Mouse (Mus musculus) kidney, postnatal 14 days (tissue): ENCODE results near the gene Mybpc3.

Experiments used
- DNase-seq: peaks from one replicate; pipeline ENCODE4 v3.0.0; 2022; ENCODE audit warnings: mixed read lengths

Gene Mybpc3

DNA sequence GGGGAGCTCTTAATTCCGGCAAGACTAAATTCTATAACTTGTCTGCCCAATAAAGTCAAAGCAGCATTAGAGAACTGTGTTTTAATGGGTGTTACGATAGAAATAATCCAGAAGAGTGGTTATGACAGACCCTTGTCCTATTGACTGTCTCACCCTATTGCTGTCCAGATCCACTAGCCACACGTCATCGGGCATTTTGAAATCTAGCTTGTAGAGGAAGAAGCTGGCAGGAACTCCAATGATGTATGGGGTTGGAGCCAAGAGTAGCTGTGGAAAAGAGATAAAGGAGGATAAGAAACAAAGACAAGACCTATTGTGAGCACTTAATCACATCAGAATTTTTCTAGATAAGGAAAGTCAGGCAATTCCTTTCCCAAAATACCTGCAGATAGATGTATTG lies 57.5 kb downstream of the Mybpc3 start:
- DNase-seq, result no peak

DNA sequence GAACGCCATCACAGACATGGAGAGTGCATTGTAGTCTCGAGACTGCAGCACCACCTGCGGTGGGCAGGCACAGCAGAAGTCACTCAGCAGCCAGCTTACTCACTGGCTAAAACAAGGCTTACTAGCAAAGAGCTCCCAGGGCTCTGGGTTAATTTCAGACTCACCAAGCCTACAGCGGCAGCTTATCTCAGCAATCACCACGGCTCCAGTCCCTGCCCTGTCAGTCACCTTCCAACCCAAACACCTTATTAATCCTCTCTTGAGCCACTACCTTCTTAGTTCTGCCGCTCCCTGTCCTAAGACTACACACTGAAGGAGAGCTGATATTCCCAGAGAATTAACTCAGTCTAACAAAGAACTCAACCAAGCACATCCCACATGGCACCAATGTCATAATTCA lies 58.3 kb downstream of the Mybpc3 start:
- no peak for DNase-seq

DNA sequence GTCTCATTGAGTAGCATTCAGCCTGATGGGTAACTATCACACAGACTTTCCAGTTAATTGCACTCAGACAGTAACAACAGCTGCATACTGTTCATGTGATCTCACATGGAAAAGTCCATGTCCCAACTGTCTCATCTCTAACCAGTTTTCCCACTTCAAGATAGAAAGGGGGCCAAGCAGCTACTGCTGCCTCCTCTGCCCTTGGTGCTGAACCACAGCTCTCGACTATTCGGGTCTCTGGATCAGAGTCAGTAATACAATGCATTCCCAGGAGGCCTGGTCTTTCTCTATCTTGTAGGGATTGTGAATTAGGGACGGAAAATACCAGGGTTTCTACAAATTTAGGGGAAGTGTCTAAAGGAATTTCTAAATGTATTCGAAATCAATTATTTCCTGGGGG lies 61.9 kb downstream of the Mybpc3 start:
- no peak for DNase-seq

DNA sequence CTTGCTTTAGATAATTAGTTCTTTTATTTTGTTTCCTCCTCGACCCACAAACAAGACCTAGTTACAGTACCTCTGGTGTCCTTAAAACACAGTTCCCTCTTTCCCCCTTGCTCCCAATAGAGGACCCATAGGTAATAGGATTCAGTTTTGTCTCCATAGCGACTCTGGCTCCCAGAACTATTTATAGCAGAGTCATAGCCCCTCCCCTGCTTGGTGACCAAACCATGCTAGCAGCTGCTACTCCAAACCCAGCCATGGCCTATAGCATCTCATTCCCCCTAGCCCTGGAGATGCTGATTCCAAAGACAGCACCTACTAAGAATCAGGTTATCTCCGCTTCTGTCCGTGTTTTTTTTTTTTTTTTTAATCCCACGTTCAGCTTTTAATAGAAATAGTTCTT lies 62.8 kb downstream of the Mybpc3 start:
- no peak for DNase-seq

DNA sequence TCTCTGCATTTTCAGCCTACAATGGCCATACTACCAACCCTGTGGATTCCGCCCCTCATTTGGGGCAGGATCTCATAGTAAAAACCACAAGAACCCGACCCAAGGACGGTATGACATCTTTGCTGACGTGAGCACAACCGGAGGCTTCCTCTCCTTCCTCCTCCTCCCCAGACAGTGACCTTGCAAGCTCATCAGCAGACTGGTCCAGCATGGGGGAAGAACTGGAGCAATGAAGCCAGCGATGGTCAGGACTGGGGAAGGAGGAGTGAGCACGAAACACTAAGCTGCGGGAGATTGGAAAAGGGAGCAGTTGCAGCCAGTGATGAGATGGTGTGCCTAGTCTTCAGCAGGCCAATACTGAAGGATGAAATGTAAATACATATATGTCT lies 64.1 kb downstream of the Mybpc3 start:
- DNase-seq, result no peak

DNA sequence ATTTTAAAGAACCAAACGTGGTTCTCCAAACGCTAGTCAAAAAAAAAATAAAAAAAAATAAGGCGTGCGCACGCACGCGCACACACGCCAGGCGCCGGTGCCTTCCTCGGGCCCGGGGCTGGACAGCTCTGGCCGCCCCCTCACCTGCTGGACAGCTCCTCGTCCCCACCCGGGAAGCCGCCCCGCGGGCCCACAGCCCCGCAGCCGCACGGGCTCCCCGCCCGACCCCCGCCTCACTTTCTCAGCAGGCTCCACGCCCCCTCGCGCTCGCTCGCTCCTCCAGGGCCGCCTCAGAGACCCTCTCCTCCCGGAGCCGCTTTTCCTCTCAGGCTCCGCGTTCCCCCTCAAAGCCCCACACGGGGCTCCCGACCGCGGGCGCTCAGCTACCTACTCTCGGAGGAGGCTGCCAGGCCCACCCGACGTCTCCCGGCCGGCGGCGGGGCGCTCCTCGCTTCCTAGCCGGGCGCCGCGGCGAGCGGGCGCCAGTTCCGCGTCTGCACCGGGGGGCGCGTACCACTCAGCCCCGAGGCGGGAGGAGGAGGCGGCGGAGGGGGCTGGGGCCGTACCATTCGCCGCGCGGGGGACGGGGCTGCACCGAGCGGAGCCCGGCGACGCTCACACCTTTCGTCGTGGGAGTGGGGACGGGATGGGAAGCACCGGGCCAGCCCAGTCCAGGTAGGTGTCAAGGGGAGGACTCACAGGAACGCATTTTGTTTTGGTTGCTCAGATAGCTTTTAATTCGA lies 64.6 kb downstream of the Mybpc3 start:
- DNase-seq, result peak; percentile 84

DNA sequence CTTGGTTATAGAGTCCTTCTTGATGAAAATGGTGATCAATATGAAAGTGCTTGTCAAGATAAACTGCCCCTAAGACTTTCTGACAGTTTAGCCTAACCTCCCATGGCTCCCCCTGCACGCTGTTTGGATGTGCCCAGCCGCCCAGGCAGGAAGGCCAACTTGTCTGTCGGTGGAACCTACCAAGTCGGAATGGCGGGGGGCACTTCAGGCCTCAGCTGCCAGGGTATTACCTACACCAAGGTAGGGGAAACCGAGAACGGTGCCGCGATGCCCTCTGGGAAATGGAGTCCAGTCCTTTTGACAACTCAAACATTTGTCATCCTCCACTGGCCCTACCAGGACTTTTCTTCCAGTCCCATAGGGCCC lies 65.2 kb downstream of the Mybpc3 start:
- peak; percentile 96 for DNase-seq

DNA sequence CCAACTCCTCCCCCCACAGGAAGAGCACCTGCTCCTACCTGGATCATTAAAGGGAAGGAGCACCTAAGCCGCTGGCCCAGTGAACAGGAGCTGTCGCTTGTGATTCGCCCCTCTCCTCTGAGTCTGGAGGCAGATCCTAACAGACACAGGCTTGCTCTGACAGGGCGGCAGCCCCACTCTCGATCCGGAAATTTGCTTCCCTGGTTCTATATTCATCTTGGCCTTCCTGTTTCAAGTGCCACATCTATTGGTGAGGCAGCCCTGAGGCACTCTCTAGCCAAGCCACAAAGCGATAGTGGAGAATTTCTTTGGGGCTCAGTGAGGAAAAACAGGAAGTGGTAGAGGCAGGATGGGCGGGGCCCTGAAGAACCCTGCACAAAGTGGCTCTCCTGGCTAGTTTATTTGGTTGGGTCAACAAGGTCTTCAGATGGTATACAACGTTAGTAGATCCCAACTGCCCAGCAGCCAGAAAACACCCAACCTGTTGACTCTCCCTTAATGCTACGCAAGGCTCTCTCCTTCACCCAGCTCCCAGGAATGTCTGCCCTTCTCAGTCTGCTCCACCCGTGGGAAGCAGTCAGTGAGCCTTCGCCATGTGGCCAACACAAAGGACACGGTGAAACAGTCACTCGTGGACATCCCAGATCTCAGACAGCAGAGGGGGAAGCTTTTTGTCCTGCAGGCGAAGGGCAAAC lies 65.9 kb downstream of the Mybpc3 start, which contains the start of gene Madd:
Gene Madd, minus strand, starts transcription at position 127 of the 695 bp plus-strand sequence.
- DNase-seq, result peak; percentile 24
